Mouse (Mus musculus) midbrain, embryonic 13.5 days (tissue): ENCODE measurements at regions not wholly inside any gene's neighbourhood (a gene's known extent, or its start where the extent isn't known, plus 50 kb on each side); places are given as distances from the start of the nearest gene placed in this dataset.

Experiments
- ATAC-seq: fragments of 200-750 bp; cut with Nextera tagmentation; 2 replicates; pipeline ENCODE4 v1.8.0; 2017; ENCODE audit warnings: mild to moderate bottlenecking, moderate TSS enrichment, moderate library complexity
- H3K27ac ChIP-seq: fragments of 300-500 bp; sonication (generic); 2 replicates; pipeline ENCODE4 v1.5.1; 2015; ENCODE audit warnings: inconsistent platforms, mild to moderate bottlenecking, moderate library complexity
- H3K27me3 ChIP-seq: fragments of 300-500 bp; sonication (generic); 2 replicates; pipeline ENCODE4 v1.6.1; 2015; ENCODE audit warnings: mild to moderate bottlenecking, inconsistent platforms
- H3K36me3 ChIP-seq: fragments of 300-500 bp; sonication (generic); 2 replicates; pipeline ENCODE4 v1.6.1; 2015; ENCODE audit warnings: mild to moderate bottlenecking, inconsistent platforms
- H3K4me1 ChIP-seq: fragments of 300-500 bp; sonication (generic); replicated peaks from 2 replicates; pipeline ENCODE4 v1.6.1; 2015; ENCODE audit warnings: inconsistent platforms
- H3K4me2 ChIP-seq: fragments of 300-500 bp; sonication (generic); replicated peaks from 2 replicates; pipeline ENCODE4 v1.6.1; 2015; ENCODE audit warnings: moderate library complexity, mild to moderate bottlenecking, inconsistent platforms
- H3K4me3 ChIP-seq: fragments of 300-500 bp; sonication (generic); replicated peaks from 2 replicates; pipeline ENCODE4 v1.5.1; 2015; ENCODE audit warnings: mild to moderate bottlenecking, inconsistent platforms
- H3K9ac ChIP-seq: fragments of 300-500 bp; sonication (generic); replicated peaks from 2 replicates; pipeline ENCODE4 v1.6.1; 2015; ENCODE audit warnings: mild to moderate bottlenecking, inconsistent platforms
- H3K9me3 ChIP-seq: fragments of 300-500 bp; sonication (generic); 2 replicates; pipeline ENCODE4 v1.6.1; 2016; ENCODE audit warnings: mild to moderate bottlenecking, inconsistent platforms
- WGBS: fragments of 180-500 bp; shearing (Covaris S2); methylation state at CpG from one replicate; pipeline ENCODE4 v1.1.7; 2015; 5-methylcytosine and 5-hydroxymethylcytosine counted together

DNA sequence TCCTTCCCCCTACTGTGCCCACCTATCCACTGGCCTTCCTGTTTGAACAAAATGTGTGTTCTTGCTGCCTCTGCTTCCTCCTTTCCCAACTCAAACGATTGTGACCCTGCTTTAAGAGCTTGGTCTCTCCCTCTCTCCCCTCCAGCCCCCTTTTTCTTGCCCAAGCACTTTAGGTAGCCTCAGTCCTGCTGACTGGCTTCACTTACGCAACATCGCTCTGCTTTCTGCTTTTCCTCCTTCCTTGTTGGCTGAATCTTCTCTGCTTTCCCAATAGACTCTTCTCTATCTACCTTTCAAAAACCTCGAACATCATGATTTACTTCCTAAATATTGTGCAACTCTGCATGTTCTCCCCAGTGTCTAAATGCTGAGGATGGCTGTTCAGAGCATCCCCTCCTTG lies 2538.4 kb upstream of the Gm7489 start:
- 88% methylated on average over 4 of the region's 4 CpGs for WGBS
- H3K4me1 ChIP-seq, result no peaks in the 10 kb centered on the region
- no peak overlapping the region for H3K4me2 ChIP-seq
- no peaks in the 10 kb centered on the region for H3K36me3 ChIP-seq
- no peak for ATAC-seq
- no peak overlapping the region for H3K9ac ChIP-seq
- H3K27ac ChIP-seq, result no peak overlapping the region
- H3K27me3 ChIP-seq, result no peaks in the 10 kb centered on the region
- H3K9me3 ChIP-seq, result no peaks in the 10 kb centered on the region
- H3K4me3 ChIP-seq, result no peak overlapping the region

DNA sequence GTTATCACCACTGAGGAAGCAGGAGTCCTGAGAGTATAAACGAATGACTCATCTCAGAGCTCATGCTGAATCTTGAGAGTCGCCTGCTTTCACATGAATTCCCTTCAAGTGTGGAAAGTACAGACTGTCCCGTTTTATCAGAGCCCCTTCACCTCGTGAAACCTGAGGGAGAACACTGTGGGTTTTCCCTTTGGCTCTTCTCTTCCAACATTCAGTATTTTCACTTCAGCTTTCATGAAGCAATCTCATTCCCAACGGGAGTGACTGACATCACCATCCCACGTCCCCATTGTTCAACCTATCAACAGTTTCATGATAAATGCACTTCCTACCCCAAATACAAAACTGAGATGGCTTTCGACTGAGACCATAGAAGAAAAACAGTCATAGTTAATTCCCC lies 2521.3 kb upstream of the Gm7489 start:
- Histone ChIP-seq H3K4me3 (no peak overlapping the region), H3K9ac (no peak overlapping the region), H3K4me1 (no peaks in the 10 kb centered on the region), H3K9me3 (no peaks in the 10 kb centered on the region), H3K36me3 (no peaks in the 10 kb centered on the region), H3K27me3 (no peaks in the 10 kb centered on the region), H3K4me2 (no peak overlapping the region), H3K27ac (no peak overlapping the region)
- 87% methylated on average over 7 of the region's 7 CpGs for WGBS
- no peak for ATAC-seq

DNA sequence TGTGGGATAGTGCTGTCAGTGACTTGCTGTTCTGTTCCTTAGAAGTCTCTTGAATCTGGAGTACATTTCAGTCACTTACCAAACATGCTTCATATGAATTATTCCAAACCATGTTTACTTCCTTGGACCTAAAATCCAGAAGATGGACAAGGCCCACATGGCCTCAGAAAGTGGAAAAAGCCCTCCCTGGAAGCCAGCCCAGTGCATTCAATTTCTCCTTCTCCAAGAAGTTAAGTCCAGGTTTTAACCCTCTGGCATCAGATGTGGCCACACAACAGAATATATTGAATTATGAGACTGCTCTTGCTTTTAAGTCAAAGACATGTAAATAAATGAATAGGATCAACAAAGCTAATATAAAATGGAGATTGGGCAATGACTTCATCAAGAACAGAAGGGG lies 2513.5 kb upstream of the Gm7489 start:
- Histone ChIP-seq H3K27me3 (no peaks in the 10 kb centered on the region), H3K36me3 (no peaks in the 10 kb centered on the region), H3K27ac (no peak overlapping the region), H3K4me3 (no peak overlapping the region), H3K9me3 (no peaks in the 10 kb centered on the region), H3K4me1 (no peaks in the 10 kb centered on the region), H3K4me2 (no peak overlapping the region), H3K9ac (no peak overlapping the region)
- ATAC-seq, result no peak

DNA sequence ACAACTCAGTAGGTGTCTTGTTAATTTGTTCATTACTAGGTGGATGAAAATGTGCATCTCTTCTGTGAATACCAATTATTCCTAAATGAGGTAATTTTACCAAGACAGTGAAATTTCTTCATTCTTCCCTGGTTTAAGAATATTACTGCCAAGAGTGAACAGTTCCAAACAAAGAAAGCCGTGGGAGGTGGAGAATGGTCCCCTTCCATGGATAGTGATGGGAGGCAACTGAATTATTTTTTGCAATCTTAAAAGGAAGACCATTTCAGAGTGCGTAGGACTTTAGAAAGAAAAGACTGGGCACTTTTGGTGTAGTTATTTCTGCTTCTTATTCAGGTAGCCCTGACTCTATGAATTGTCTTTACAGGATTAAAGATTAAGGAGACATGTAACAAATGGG lies 2494.3 kb upstream of the Gm7489 start:
- WGBS, result 83% methylated on average over 2 of the region's 2 CpGs
- Histone ChIP-seq H3K4me2 (no peak overlapping the region), H3K9me3 (no peaks in the 10 kb centered on the region), H3K4me1 (no peaks in the 10 kb centered on the region), H3K27ac (no peak overlapping the region), H3K36me3 (no peaks in the 10 kb centered on the region), H3K4me3 (no peak overlapping the region), H3K27me3 (no peaks in the 10 kb centered on the region), H3K9ac (no peak overlapping the region)
- no peak for ATAC-seq

DNA sequence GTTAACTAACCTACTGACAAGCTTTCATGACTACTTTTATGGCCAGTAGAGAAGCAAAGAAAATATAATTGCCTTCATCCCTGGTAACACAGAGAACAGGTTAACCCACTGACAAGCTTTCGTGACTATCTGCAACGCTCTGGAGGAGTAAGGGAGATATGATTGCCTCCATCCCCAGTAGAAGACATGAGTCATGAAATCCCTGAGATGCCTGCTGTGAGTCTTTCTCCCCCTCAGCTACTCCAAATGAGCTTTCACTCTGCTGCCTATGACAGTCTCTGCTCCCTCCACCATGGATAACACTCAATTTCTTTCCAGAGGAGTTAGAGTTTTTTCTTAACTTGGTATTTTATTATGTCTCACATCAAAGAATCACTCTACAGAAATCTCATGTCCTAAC lies 2493.4 kb upstream of the Gm7489 start:
- ATAC-seq, result no peak
- no peak overlapping the region for H3K27ac ChIP-seq
- no peak overlapping the region for H3K9ac ChIP-seq
- no peaks in the 10 kb centered on the region for H3K27me3 ChIP-seq
- H3K4me3 ChIP-seq, result no peak overlapping the region
- 89% methylated on average over 2 of the region's 2 CpGs for WGBS
- no peak overlapping the region for H3K4me2 ChIP-seq
- H3K4me1 ChIP-seq, result 0 out of 2 replicates have a peak, but pooled peaks cover 4% of the 10 kb centered on the region
- H3K36me3 ChIP-seq, result no peaks in the 10 kb centered on the region
- no peaks in the 10 kb centered on the region for H3K9me3 ChIP-seq

DNA sequence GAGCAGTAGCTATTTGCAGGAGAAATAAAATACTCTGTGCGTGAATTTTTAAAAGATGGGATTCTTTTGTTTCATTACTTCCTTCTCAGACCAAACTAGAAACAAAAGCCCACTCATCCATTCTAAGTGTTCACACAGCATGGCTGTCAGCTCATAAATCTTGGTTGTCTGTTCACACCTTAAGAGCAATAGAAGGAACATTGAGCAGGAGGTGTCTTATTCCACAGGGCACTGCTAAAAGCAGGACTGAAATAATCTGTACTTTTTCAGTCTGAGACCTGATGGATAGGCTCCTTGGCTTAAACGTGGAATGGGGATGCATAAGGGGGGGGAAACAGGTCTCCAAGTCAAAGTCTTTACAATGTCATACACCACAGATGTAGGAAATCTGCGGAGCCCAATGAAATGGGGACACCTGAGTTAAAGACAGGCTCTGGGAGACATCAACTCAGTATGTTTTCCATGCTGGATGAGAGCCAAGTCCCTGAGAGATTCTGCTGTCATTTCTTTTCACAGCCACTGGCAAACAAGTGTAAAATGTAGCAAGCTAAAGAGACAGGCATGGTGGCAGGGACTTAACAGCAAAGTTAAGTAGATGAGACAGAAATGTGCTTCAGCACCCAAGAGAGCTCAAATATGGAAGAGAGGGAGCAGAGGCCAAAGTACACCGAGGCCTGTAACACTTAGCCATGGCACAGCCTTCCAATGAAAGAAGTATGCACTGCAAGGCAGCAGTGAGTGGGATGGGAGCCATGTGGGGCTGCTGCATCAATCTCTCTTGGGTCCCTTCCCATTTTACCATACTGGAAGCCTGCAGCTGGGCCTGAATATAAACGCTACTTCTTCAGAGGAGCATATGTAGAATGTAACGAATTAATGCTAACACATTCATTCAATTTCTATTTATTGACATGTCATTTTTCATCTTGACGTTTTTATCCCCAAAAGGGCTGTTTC lies 2492.0 kb upstream of the Gm7489 start:
- no peak overlapping the region for H3K27ac ChIP-seq
- no peak for ATAC-seq
- WGBS, result 83% methylated on average over 7 of the region's 7 CpGs

DNA sequence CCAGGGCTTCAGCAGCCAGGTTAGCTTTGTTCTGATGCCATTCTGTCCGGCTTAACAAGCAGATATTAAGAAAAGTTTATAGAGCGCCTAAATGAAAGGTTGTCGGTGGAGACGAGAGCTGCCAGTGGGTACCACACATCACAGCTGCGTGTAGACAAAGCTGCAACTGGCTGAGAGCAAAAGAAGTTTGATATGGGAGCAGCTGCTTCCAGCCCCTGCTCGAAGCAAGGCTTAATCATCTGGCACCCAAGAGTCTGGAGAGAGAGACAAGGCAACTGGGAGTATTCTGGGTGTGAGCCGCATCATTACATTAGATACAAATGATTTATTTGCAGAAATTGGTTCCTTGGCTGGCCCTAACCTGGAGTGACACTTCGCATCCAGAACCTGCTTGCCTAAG lies 2488.7 kb upstream of the Gm7489 start:
- no peak overlapping the region for H3K4me3 ChIP-seq
- H3K9ac ChIP-seq, result no peak overlapping the region
- H3K36me3 ChIP-seq, result no peaks in the 10 kb centered on the region
- no peaks in the 10 kb centered on the region for H3K27me3 ChIP-seq
- ATAC-seq, result no peak
- 0 out of 2 replicates have a peak, but pooled peaks cover 4% of the 10 kb centered on the region for H3K4me1 ChIP-seq
- H3K4me2 ChIP-seq, result no peak overlapping the region
- no peak overlapping the region for H3K27ac ChIP-seq
- WGBS, result 53% methylated on average over 8 of the region's 8 CpGs
- H3K9me3 ChIP-seq, result no peaks in the 10 kb centered on the region

More for the DNA sequence above, 2492.0 kb upstream of the Gm7489 start:
- H3K9me3 ChIP-seq, result no peaks in the 10 kb centered on the region
- H3K36me3 ChIP-seq, result no peaks in the 10 kb centered on the region
- H3K4me2 ChIP-seq, result no peak overlapping the region
- H3K27me3 ChIP-seq, result no peaks in the 10 kb centered on the region
- H3K4me1 ChIP-seq, result 0 out of 2 replicates have a peak, but pooled peaks cover 4% of the 10 kb centered on the region
- H3K9ac ChIP-seq, result no peak overlapping the region
- H3K4me3 ChIP-seq, result no peak overlapping the region

DNA sequence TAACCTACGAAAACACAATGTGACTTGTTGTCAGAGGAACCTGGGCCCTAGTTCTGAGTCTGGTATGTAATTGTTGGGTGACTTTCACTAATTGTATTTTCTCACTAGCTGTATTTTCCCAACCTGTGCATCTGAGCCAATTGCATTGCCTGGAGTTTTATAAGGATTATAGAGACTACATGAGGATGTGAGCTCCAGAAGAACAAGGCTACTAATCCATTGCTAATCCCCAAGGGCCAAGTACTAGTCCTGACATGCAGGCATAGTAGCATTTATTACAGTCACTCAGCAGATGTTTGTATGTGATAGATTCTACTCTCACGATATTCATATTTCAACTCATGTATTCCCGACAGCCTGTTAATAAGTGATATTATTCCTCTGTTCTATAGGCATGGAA lies 2481.1 kb upstream of the Gm7489 start:
- Histone ChIP-seq H3K4me2 (no peak overlapping the region), H3K9me3 (no peaks in the 10 kb centered on the region), H3K4me1 (no peaks in the 10 kb centered on the region), H3K36me3 (no peaks in the 10 kb centered on the region), H3K27ac (no peak overlapping the region), H3K4me3 (no peak overlapping the region), H3K9ac (no peak overlapping the region), H3K27me3 (no peaks in the 10 kb centered on the region)
- no peak for ATAC-seq
- WGBS, result 90% methylated on average over 3 of the region's 3 CpGs

DNA sequence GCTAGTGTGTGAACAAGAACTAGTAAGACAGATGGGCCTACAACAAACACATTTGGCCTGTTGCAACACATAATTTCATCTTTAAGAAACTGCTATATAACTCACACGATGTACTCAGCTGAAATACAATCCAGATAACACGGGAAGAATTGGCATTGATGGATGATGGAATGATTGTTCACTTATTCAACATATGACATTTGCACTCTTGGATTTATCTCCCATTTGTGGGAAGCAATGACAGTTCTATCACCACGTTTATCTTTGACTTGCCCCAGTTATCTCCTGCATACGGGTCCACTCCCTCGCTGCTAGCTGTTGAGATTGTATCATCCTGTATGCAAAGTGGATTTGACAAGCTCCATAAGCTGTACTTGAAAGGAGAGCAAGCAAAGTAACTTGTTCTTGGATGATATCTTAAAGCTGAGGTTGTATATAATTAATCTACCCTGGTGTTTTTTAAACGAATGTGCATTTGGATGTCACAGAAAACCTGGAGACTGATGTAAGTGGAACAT lies 2474.9 kb upstream of the Gm7489 start:
- Histone ChIP-seq H3K27ac (no peak overlapping the region), H3K4me3 (no peak overlapping the region), H3K4me1 (no peaks in the 10 kb centered on the region), H3K9ac (no peak overlapping the region), H3K27me3 (no peaks in the 10 kb centered on the region), H3K36me3 (no peaks in the 10 kb centered on the region), H3K4me2 (no peak overlapping the region), H3K9me3 (no peaks in the 10 kb centered on the region)
- WGBS, result 87% methylated on average over 6 of the region's 6 CpGs
- no peak for ATAC-seq

DNA sequence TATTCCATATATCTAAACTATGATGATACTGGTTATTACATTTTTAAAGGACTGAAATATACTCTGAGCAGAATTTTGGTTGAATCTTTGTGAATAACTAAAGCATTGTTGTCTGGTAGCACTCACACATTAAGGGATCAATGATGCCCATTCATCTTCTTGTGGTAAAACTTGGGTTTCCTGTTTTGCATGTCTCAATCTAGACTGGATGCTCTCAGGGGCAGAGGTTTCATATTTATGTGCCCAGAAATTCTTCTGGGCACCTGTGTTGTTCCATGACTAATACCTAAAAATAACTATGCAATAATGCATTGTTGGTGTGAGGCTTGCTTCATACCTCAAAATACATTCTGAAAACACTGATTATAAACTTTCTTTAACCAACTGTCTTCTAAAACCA lies 2472.7 kb upstream of the Gm7489 start:
- H3K4me2 ChIP-seq, result no peak overlapping the region
- no peak overlapping the region for H3K4me3 ChIP-seq
- no peaks in the 10 kb centered on the region for H3K27me3 ChIP-seq
- H3K36me3 ChIP-seq, result no peaks in the 10 kb centered on the region
- H3K4me1 ChIP-seq, result no peaks in the 10 kb centered on the region
- no peak overlapping the region for H3K9ac ChIP-seq
- no peaks in the 10 kb centered on the region for H3K9me3 ChIP-seq
- ATAC-seq, result no peak
- no peak overlapping the region for H3K27ac ChIP-seq

DNA sequence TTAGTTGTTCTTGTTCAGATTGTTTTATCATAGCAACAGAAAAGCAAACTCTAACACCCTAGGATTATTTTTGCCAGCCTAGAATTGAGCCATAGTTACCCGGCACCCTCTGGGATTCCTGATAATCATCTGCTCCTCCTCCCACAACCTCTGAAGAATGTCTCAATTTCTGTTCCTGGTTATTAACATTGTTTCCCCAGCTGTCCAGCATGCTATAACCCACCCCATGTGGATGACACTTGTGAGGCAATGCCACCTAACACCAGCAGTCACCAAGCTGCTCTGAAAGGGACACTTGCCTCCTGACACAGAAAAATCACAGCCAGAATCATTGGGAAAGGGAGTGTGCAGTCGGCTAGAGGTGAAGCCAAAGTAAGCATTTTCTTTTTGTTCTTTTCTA lies 2442.1 kb upstream of the Gm7489 start:
- no peak for ATAC-seq
- Histone ChIP-seq H3K27me3 (no peaks in the 10 kb centered on the region), H3K4me3 (no peak overlapping the region), H3K36me3 (no peaks in the 10 kb centered on the region), H3K9ac (no peak overlapping the region), H3K4me2 (no peak overlapping the region), H3K9me3 (no peaks in the 10 kb centered on the region), H3K4me1 (no peaks in the 10 kb centered on the region), H3K27ac (no peak overlapping the region)
- WGBS, result 82% methylated on average over 2 of the region's 2 CpGs

DNA sequence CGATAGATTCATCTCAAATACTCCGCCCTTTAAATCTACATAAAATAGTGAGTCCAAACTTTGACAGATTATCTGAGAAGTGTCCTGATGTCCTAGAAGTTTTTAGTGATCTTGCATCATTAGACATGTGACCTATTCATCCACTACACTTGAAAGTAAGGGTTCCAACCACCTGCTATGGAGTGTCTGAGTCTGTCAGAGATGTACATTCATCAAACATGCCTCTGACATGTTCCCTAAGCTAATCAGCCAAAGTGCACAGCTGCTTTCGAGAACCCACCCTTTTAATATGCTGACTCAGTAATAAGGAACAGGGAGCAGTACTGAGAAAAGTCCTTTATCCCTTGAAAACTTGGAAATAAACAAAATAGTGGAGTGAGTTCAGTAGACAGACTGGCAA lies 2414.8 kb upstream of the Gm7489 start:
- no peaks in the 10 kb centered on the region for H3K4me1 ChIP-seq
- 88% methylated on average over 3 of the region's 3 CpGs for WGBS
- no peak overlapping the region for H3K9ac ChIP-seq
- H3K36me3 ChIP-seq, result no peaks in the 10 kb centered on the region
- no peaks in the 10 kb centered on the region for H3K9me3 ChIP-seq
- no peaks in the 10 kb centered on the region for H3K27me3 ChIP-seq
- no peak overlapping the region for H3K4me2 ChIP-seq
- H3K4me3 ChIP-seq, result no peak overlapping the region
- H3K27ac ChIP-seq, result no peak overlapping the region
- ATAC-seq, result no peak

DNA sequence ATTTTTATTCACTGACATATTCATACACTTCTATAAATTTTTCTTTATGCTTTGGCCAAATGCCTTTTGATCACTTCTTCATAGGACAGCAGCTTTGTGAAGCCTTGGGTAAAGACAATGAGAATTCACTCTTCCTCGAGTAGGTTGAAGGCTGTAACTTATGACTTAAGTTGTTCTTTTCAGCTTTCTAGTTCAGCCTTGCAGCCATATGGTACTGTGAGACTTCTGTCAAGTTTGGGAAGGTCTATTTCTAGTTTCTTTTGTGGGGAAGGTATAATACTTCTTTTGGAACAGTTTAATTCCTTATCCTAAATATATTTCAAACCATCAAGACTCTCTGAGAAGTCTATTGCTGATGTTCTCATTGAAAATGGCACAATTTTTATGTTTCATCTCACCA lies 2413.6 kb upstream of the Gm7489 start:
- 91% methylated on average over 1 of the region's 1 CpGs for WGBS
- ATAC-seq, result no peak
- Histone ChIP-seq H3K27me3 (no peaks in the 10 kb centered on the region), H3K27ac (no peak overlapping the region), H3K4me3 (no peak overlapping the region), H3K9ac (no peak overlapping the region), H3K36me3 (no peaks in the 10 kb centered on the region), H3K4me2 (no peak overlapping the region), H3K4me1 (no peaks in the 10 kb centered on the region), H3K9me3 (no peaks in the 10 kb centered on the region)
